Mouse (Mus musculus) lung, postnatal 0 days (tissue): ENCODE data around the gene Wdr63.

ENCODE experiments used
- CTCF ChIP-seq: IDR thresholded peaks from 2 replicates; pipeline ENCODE4 v1.5.1; 2016; ENCODE audit warnings: antibody characterized with exemption, mild to moderate bottlenecking
- EP300 ChIP-seq: IDR thresholded peaks from 2 replicates; pipeline ENCODE4 v1.6.1; 2016; ENCODE audit warnings: antibody characterized with exemption, mild to moderate bottlenecking, control low read depth

GRCm38 (mm10) chr3:146123464-146123825 lies 15.5 kb upstream of the Wdr63 start:
- TF ChIP-seq CTCF (no peak), EP300 (no peak)
